Mouse (Mus musculus): ENCODE results near the gene Lnx2. TPM values are rescaled to one million over a fixed set of nuclear protein-coding genes. Genes with fewer than 3 reads are reported as not detected.

The Lnx2 gene
- polyA plus RNA-seq, 1 experiment from 2014 or later, result 11.2 TPM

- H3K9me3 ChIP-seq, result peaks cover 6% of the 10 kb centered on the region
- H3K4me3 ChIP-seq, result no peak overlapping the region
- 91% methylated on average over 12 of the region's 12 CpGs for WGBS
- no peak for ATAC-seq (ENCODE audit: low FRiP score, low read depth)
- H3K4me2 ChIP-seq (replicated peaks), result no peak overlapping the region
- H3K9ac ChIP-seq, result no peak overlapping the region
- no peak overlapping the region for H3K27ac ChIP-seq
- H3K36me3 ChIP-seq, result no peaks in the 10 kb centered on the region
- no peaks in the 10 kb centered on the region for H3K4me1 ChIP-seq
- no peaks in the 10 kb centered on the region for H3K27me3 ChIP-seq
These were observed 77.6 kb downstream of the Lnx2 start for GRCm38 (mm10) chr5:146998802-146999201.

DNA sequence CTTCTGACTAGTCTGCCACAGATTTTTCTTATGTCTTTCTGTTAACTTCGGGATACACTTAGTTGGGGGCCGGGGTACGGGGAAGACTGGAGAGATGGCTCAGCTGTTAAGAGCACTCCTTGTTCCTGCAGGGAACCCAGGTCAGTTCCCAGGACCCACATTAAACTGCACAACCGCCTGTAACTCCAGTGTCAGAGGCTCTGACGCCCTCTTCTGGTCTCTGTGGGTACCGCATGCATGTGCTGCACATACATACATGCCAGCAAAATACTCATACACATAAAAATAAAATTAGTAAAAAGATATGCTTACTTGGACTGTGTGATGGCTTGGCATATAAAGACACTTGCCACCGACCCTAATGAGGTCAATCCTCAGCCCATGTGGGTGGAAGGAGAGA is 79.6 kb downstream of the Lnx2 start:
- Histone ChIP-seq H3K36me3 (no peaks in the 10 kb centered on the region), H3K27ac (no peak overlapping the region), H3K4me2 (replicated peaks) (no peak overlapping the region), H3K4me3 (no peak overlapping the region), H3K4me1 (no peaks in the 10 kb centered on the region), H3K9ac (no peak overlapping the region), H3K9me3 (no peaks in the 10 kb centered on the region), H3K27me3 (no peaks in the 10 kb centered on the region)
- 86% methylated on average over 7 of the region's 7 CpGs for WGBS
- no peak for ATAC-seq (ENCODE audit: low FRiP score, low read depth)

DNA sequence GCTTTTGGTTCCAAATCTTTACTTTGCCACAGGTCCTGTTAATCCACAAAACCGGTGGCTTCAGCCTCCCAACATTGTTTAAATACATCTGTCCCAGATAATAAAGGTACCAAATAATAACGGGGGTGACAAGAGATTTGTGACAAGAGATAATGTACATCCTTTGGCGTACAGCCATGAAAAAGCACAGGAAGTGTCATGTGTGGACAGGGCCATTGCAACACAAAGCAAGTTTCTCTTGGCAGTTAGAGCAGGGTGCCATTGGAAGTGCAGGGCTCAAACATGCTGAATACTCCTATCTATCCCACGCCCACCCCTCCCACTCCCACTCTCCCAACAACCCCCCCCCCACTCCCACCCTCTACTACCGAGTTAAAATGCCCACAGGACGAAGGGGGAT is 81.4 kb downstream of the Lnx2 start:
- no peak for ATAC-seq (ENCODE audit: low FRiP score, low read depth)
- Histone ChIP-seq H3K4me3 (no peak overlapping the region), H3K4me2 (replicated peaks) (no peak overlapping the region), H3K27me3 (no peaks in the 10 kb centered on the region), H3K36me3 (no peaks in the 10 kb centered on the region), H3K27ac (no peak overlapping the region), H3K4me1 (no peaks in the 10 kb centered on the region), H3K9me3 (no peaks in the 10 kb centered on the region), H3K9ac (no peak overlapping the region)
- WGBS, result 75% methylated on average over 6 of the region's 6 CpGs

DNA sequence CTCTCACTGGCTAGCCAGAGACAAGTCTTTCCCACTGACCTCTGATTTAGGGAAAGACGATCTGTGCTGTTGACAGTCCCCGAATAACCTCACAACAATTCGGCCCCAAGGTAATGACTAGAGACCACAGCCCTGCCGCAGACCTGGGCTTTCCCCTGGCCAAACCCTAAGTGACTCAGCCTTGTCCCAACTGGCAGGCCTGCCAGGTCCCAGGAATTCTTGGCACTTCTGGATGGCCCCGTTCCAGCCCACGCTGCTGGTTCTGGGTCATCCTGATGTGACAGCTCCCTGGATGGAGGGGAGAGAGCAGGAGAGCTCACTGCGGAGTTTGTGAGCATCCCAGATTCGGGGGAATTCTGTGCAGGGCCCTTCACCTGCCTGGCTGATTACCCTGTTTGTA is 82.9 kb downstream of the Lnx2 start:
- H3K4me1 ChIP-seq, result no peaks in the 10 kb centered on the region
- H3K4me3 ChIP-seq, result no peak overlapping the region
- no peaks in the 10 kb centered on the region for H3K9me3 ChIP-seq
- no peak overlapping the region for H3K9ac ChIP-seq
- no peaks in the 10 kb centered on the region for H3K36me3 ChIP-seq
- no peak for ATAC-seq (ENCODE audit: low FRiP score, low read depth)
- no peaks in the 10 kb centered on the region for H3K27me3 ChIP-seq
- no peak overlapping the region for H3K27ac ChIP-seq
- 65% methylated on average over 8 of the region's 8 CpGs for whole genome bisulfite sequencing
- no peak overlapping the region for H3K4me2 ChIP-seq (replicated peaks)

DNA sequence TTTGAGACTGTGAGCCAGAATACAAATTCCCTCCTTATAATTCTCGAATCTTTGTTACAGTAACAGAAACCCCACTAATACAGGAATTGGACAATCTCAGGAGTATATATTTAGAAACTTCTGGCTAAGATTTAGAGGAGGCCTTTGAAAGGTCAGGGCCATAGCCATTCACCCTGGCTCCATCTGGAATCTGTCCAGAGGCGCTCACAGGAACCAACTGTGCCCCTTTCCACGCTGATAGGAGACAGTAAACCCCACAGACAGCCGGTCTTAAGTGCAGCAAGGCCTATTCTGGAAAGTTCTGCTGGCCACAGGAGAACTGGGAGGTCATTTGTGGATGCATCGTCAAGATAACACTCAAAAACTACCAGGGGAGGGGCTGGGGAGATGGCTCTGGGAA is 87.3 kb downstream of the Lnx2 start:
- WGBS, result 68% methylated on average over 5 of the region's 5 CpGs
- H3K4me2 ChIP-seq (replicated peaks), result no peak overlapping the region
- no peaks in the 10 kb centered on the region for H3K9me3 ChIP-seq

DNA sequence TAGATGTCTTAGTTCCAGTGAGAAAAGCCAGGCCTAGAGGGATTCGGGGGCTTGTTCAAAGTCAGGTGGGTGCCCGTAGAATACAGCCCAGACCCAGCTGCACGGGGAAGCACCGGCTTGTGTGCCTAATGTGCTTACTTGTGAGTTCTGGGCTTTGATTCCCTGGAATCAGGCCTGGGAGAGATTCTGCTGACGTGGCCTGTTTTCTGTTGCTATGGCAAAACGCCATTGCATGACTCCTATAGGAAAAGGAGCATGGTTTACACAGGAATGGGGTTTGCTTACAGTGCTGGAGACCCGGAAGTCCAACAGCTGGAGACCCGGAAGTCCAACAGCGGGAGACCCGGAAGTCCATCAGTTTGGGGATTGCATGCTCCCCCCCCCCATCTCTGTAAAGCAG is 88.8 kb downstream of the Lnx2 start:
- no peak overlapping the region for H3K4me3 ChIP-seq
- H3K27ac ChIP-seq, result no peak overlapping the region
- H3K4me2 ChIP-seq (replicated peaks), result no peak overlapping the region
- no peak overlapping the region for H3K9ac ChIP-seq
- no peaks in the 10 kb centered on the region for H3K4me1 ChIP-seq
- no peaks in the 10 kb centered on the region for H3K36me3 ChIP-seq
- WGBS, result 83% methylated on average over 10 of the region's 10 CpGs
- H3K9me3 ChIP-seq, result no peaks in the 10 kb centered on the region
- peaks cover 19% of the 10 kb centered on the region for H3K27me3 ChIP-seq
- ATAC-seq (ENCODE audit: low FRiP score, low read depth), result no peak

More for the DNA sequence above, 87.3 kb downstream of the Lnx2 start:
- Histone ChIP-seq H3K27ac (no peak overlapping the region), H3K4me3 (no peak overlapping the region), H3K4me1 (no peaks in the 10 kb centered on the region), H3K36me3 (no peaks in the 10 kb centered on the region), H3K9ac (no peak overlapping the region), H3K27me3 (peaks cover 14% of the 10 kb centered on the region)
- ATAC-seq (ENCODE audit: low FRiP score, low read depth), result no peak

- Histone ChIP-seq H3K4me1 (no peaks in the 10 kb centered on the region), H3K9me3 (no peaks in the 10 kb centered on the region), H3K27me3 (peaks cover 28% of the 10 kb centered on the region), H3K27ac (no peak overlapping the region), H3K36me3 (no peaks in the 10 kb centered on the region), H3K9ac (no peak overlapping the region), H3K4me3 (no peak overlapping the region), H3K4me2 (replicated peaks) (no peak overlapping the region)
- ATAC-seq (ENCODE audit: low FRiP score, low read depth), result no peak
- WGBS, result 65% methylated on average over 21 of the region's 21 CpGs
These were observed 90.5 kb downstream of the Lnx2 start for GRCm38 (mm10) chr5:146985725-146986433.

GRCm38 (mm10) chr5:146983216-146983615 is 93.2 kb downstream of the Lnx2 start:
- ATAC-seq (ENCODE audit: low FRiP score, low read depth), result no peak
- peaks cover 28% of the 10 kb centered on the region for H3K27me3 ChIP-seq

DNA sequence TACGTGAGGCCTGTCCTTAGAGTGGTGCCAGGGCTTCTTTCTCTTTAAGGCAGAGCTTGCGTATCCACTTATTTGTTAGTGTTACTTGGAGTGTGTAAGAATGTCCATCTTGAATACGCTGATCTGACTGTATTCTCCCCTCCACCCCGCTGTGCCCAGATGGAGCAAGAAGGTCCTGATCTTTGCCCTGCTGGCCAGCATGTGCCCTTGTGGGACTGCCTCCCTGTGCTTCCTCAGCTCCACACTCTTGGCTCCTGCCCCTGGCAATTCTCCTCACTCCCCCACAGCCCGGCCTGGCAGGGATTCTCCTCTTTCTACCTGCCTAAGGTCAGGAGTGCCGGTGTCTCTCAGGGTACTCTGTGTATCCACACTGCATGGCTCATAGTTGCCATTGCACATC is 95.0 kb downstream of the Lnx2 start:
- Histone ChIP-seq H3K36me3 (no peaks in the 10 kb centered on the region), H3K4me3 (no peak overlapping the region), H3K27ac (no peak overlapping the region), H3K9ac (no peak overlapping the region), H3K4me2 (replicated peaks) (no peak overlapping the region), H3K27me3 (peaks cover 28% of the 10 kb centered on the region), H3K4me1 (no peaks in the 10 kb centered on the region), H3K9me3 (no peaks in the 10 kb centered on the region)
- 84% methylated on average over 6 of the region's 6 CpGs for WGBS
- no peak for ATAC-seq (ENCODE audit: low FRiP score, low read depth)

More at GRCm38 (mm10) chr5:146983216-146983615, 93.2 kb downstream of the Lnx2 start:
- Histone ChIP-seq H3K4me2 (replicated peaks) (no peak overlapping the region), H3K4me1 (no peaks in the 10 kb centered on the region), H3K27ac (no peak overlapping the region), H3K9ac (no peak overlapping the region), H3K36me3 (no peaks in the 10 kb centered on the region), H3K9me3 (no peaks in the 10 kb centered on the region), H3K4me3 (no peak overlapping the region)
- 8% methylated on average over 8 of the region's 8 CpGs for WGBS

DNA sequence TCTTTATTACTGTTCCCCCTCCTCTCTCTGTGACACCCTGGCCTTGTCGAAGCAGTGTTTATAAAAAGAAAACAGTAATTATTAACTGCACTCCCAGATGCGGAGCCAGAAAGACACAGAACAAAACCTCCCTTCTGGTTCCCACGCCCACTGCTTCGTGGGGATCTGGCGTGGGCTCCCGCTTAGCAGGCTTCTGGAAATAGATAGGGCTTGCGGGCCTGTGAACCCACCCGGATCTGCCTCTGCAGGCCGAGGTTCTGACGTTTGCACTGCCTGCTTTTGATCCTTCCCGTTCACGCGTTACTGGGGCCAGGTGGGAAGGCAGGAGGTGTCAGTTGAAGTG is 101.6 kb downstream of the Lnx2 start:
- no peak overlapping the region for H3K4me2 ChIP-seq (replicated peaks)
- no peak overlapping the region for H3K27ac ChIP-seq
- ATAC-seq (ENCODE audit: low FRiP score, low read depth), result no peak
- no peaks in the 10 kb centered on the region for H3K4me1 ChIP-seq
- no peaks in the 10 kb centered on the region for H3K27me3 ChIP-seq
- no peaks in the 10 kb centered on the region for H3K36me3 ChIP-seq
- H3K9ac ChIP-seq, result no peak overlapping the region
- H3K4me3 ChIP-seq, result no peak overlapping the region
- WGBS, result 53% methylated on average over 13 of the region's 13 CpGs
- no peaks in the 10 kb centered on the region for H3K9me3 ChIP-seq

- H3K4me3 ChIP-seq, result no peak overlapping the region
- H3K27me3 ChIP-seq, result no peaks in the 10 kb centered on the region
- H3K4me2 ChIP-seq (replicated peaks), result no peak overlapping the region
- ATAC-seq (ENCODE audit: low FRiP score, low read depth), result no peak
- 85% methylated on average over 25 of the region's 25 CpGs for WGBS
- H3K9ac ChIP-seq, result no peak overlapping the region
- no peaks in the 10 kb centered on the region for H3K4me1 ChIP-seq
- no peaks in the 10 kb centered on the region for H3K9me3 ChIP-seq
- H3K36me3 ChIP-seq, result no peaks in the 10 kb centered on the region
- no peak overlapping the region for H3K27ac ChIP-seq
These were observed 102.3 kb downstream of the Lnx2 start for GRCm38 (mm10) chr5:146973858-146974780.

GRCm38 (mm10) chr5:146973353-146973752 is 103.0 kb downstream of the Lnx2 start:
- no peak for ATAC-seq (ENCODE audit: low FRiP score, low read depth)
- Histone ChIP-seq H3K4me2 (replicated peaks) (no peak overlapping the region), H3K27me3 (no peaks in the 10 kb centered on the region), H3K9ac (no peak overlapping the region), H3K36me3 (no peaks in the 10 kb centered on the region), H3K9me3 (no peaks in the 10 kb centered on the region), H3K27ac (no peak overlapping the region), H3K4me3 (no peak overlapping the region), H3K4me1 (no peaks in the 10 kb centered on the region)
- WGBS, result 85% methylated on average over 9 of the region's 9 CpGs
